Mouse (Mus musculus) retina, postnatal 7 days (tissue): ENCODE data around the gene Mrpl9.
A peak's percentile ranks its signal among the peaks of the same experiment; 100 is the strongest.

Experiments
- DNase-seq: peaks from one replicate; pipeline ENCODE4 v3.0.0-alpha.2; 2012; ENCODE audit warnings: low read depth, low spot score

The Mrpl9 gene

GRCm38 (mm10) chr3:94442951-94443596 is at the start of gene Mrpl9:
Mrpl9 (plus strand) TSS chr3:94443318.
- DNase-seq = peak; percentile 91

- no peak for DNase-seq
Measured at GRCm38 (mm10) chr3:94396336-94396735, 46.8 kb upstream of the Mrpl9 start.

- no peak for DNase-seq
Measured at GRCm38 (mm10) chr3:94396851-94397250, 46.3 kb upstream of the Mrpl9 start.

- DNase-seq = no peak
Measured at GRCm38 (mm10) chr3:94398217-94398616, 44.9 kb upstream of the Mrpl9 start, which contains the start of gene Lingo4. Lingo4 (plus strand) TSS chr3:94398517.

- DNase-seq = no peak
Measured at GRCm38 (mm10) chr3:94398943-94399481, 44.1 kb upstream of the Mrpl9 start.

- DNase-seq = no peak
Measured at GRCm38 (mm10) chr3:94399663-94400310, 43.3 kb upstream of the Mrpl9 start.

GRCm38 (mm10) chr3:94402451-94402850 is 40.7 kb upstream of the Mrpl9 start:
- DNase-seq = no peak

- no peak for DNase-seq
Measured at GRCm38 (mm10) chr3:94404366-94405054, 38.6 kb upstream of the Mrpl9 start.

- DNase-seq = no peak
Measured at GRCm38 (mm10) chr3:94405561-94405960, 37.6 kb upstream of the Mrpl9 start.

- no peak for DNase-seq
Measured at GRCm38 (mm10) chr3:94412530-94412929, 30.6 kb upstream of the Mrpl9 start.

- peak; percentile 95 for DNase-seq
Measured at GRCm38 (mm10) chr3:94413031-94413679, 30.0 kb upstream of the Mrpl9 start, which contains the start of gene Tdrkh. Tdrkh (plus strand) TSS chr3:94413273.

GRCm38 (mm10) chr3:94430980-94431379 is 12.1 kb upstream of the Mrpl9 start:
- no peak for DNase-seq

- no peak for DNase-seq
Measured at GRCm38 (mm10) chr3:94434305-94434704, 8.8 kb upstream of the Mrpl9 start.

GRCm38 (mm10) chr3:94436420-94436819 is 6.7 kb upstream of the Mrpl9 start:
- DNase-seq = no peak

- no peak for DNase-seq
Measured at GRCm38 (mm10) chr3:94441182-94441581, 1.9 kb upstream of the Mrpl9 start.

GRCm38 (mm10) chr3:94443597-94443964 is 463 bp downstream of the Mrpl9 start, which contains the start of gene Oaz3:
Oaz3 (minus strand) TSS chr3:94443915.
- DNase-seq = no peak

GRCm38 (mm10) chr3:94449377-94449776 is 6.3 kb downstream of the Mrpl9 start:
- no peak for DNase-seq

GRCm38 (mm10) chr3:94456529-94457000 is 13.4 kb downstream of the Mrpl9 start:
- peak; percentile 94 for DNase-seq

- DNase-seq = no peak
Measured at GRCm38 (mm10) chr3:94457055-94457454, 13.9 kb downstream of the Mrpl9 start.

GRCm38 (mm10) chr3:94459834-94460233 is 16.7 kb downstream of the Mrpl9 start:
- DNase-seq = no peak

- no peak for DNase-seq
Measured at GRCm38 (mm10) chr3:94463926-94464578, 20.9 kb downstream of the Mrpl9 start.
